In genomic region chr7:41599034-41599813, GRCm38 (mm10) we compare ENCODE assay signal across 8 mouse cellular contexts. TPM values are rescaled to one million over a fixed set of nuclear protein-coding genes. Genes with fewer than 3 reads are reported as not detected.
DNase-seq lines count a peak whose midpoint lies in the region; ATAC-seq lines count a peak whose summit lies in the region.

2610021A01Rik (plus strand) TSS chr7:41599230.

- H3K27ac ChIP-seq in hindbrain, embryonic 14.5 days: peak within 1 kb of the TSS; percentile 70

- H3K4me3 ChIP-seq in hindbrain, embryonic 14.5 days (replicated peaks; ENCODE audit: low read length): peak within 1 kb of the TSS; percentile 65

- H3K27me3 ChIP-seq in hindbrain, embryonic 14.5 days (ENCODE audit: control insufficient read depth, insufficient read depth, low read length): no peaks in the 10 kb centered on the region

- H3K4me1 ChIP-seq in hindbrain, embryonic 14.5 days (replicated peaks; ENCODE audit: control insufficient read depth, insufficient read depth, low read length): peaks cover 14% of the 10 kb centered on the region; the same call in 1 of the 2 replicates

- H3K9me3 ChIP-seq in hindbrain, embryonic 14.5 days (ENCODE audit: control insufficient read depth, low read length): no peaks in the 10 kb centered on the region

- H3K4me2 ChIP-seq in hindbrain, embryonic 14.5 days (replicated peaks): peak within 1 kb of the TSS; percentile 92

- WGBS in hindbrain, embryonic 14.5 days: under 1% methylated on average over 41 of the region's 41 CpGs

- no peaks in the 10 kb centered on the region for H3K36me3 ChIP-seq in hindbrain, embryonic 14.5 days (replicated peaks; ENCODE audit: control insufficient read depth, insufficient read depth)

- peak; percentile 98 for DNase-seq in R1 (ENCODE audit: low read depth, low spot score)
- DNase-seq in cerebellum, postnatal 25 days: peak; percentile 87
- peak; percentile 81 to 87 for DNase-seq in frontal cortex, postnatal 25 days (ENCODE audit: low spot score in 2 of 2)
- DNase-seq in hindbrain, embryonic 14.5 days (ENCODE audit: low spot score): peak; percentile 97
- DNase-seq in layer of hippocampus, postnatal 36 days: peak; percentile 85 to 88
- peak; percentile 97 for DNase-seq in lung, postnatal 36 days
- peak; percentile 97 for DNase-seq in retina, postnatal 1 day
- peak; percentile 77 to 86 for DNase-seq in urinary bladder, adult 18-20 months (ENCODE audit: low spot score in 2 of 2)

- H3K9ac ChIP-seq in hindbrain, embryonic 14.5 days: peak within 1 kb of the TSS; percentile 74

- ATAC-seq in hindbrain, embryonic 14.5 days (ENCODE audit: low FRiP score): peak; percentile 99

RNA-seq across cellular contexts. Expression of gene 2610021A01Rik, which starts in this region (rescaled TPM):
- 17.1 and 20.8 TPM in 2 replicates for polyA plus RNA-seq in hindbrain, embryonic 14.5 days (2014; fragmentation: Nextera tagmentation; extraction: Ambion mirVana)
- total RNA-seq in layer of hippocampus, postnatal 36 days (2021): 10 to 100 TPM; 32.1 to 41.3 TPM

Comparison
In these comparisons a context has a peak if more than half of its experiments do, and no peak if none do; other contexts are left out.
1. Peak in every context shown above with its lines: DNase-seq, ATAC-seq, H3K4me3 ChIP-seq and H3K27ac ChIP-seq.